Mouse (Mus musculus) thymus, postnatal 36 days (tissue): ENCODE data around the gene Fstl1.

ENCODE experiments used
- DNase-seq, 2 experiments: peaks; one replicate each; pipeline ENCODE4 v3.0.0; 2022; ENCODE audit warnings: mixed read lengths in 2 of 2

Gene Fstl1

GRCm38 (mm10) chr16:37871112-37871715 is 94.5 kb downstream of the Fstl1 start:
- no peak for DNase-seq

- no peak for DNase-seq
Measured at GRCm38 (mm10) chr16:37874501-37875235, 98.0 kb downstream of the Fstl1 start.

- no peak for DNase-seq
Measured at GRCm38 (mm10) chr16:37877406-37877805, 100.7 kb downstream of the Fstl1 start.

GRCm38 (mm10) chr16:37878951-37879505 is 102.4 kb downstream of the Fstl1 start:
- no peak for DNase-seq

- DNase-seq: no peak
Measured at GRCm38 (mm10) chr16:37879750-37880419, 103.2 kb downstream of the Fstl1 start.

- no peak for DNase-seq
Measured at GRCm38 (mm10) chr16:37881168-37881567, 104.5 kb downstream of the Fstl1 start.
